Comparison of ENCODE assay signal across 12 mouse cellular contexts in genomic region chr7:80654926-80655325, GRCm38 (mm10). TPM values are rescaled to one million over a fixed set of nuclear protein-coding genes. Genes with fewer than 3 reads are reported as not detected.
DNase-seq lines count a peak whose midpoint lies in the region; ATAC-seq and TF ChIP-seq lines count a peak whose summit lies in the region.
"Had no signal": no experiment of that assay in that cellular context is flagged by ENCODE, and none has a peak within 500 bp of the region (broad histone marks: within the 10 kb centered on the region; RNA-seq: fewer than 3 reads in every experiment).

No protein-coding gene starts in this region.

- intact Hi-C loops in heart, adult 2 months (cut with DNase I), result no loop called here
- intact Hi-C loops in heart, postnatal 14 days (cut with DNase I), result no loop called here

- no peak overlapping the region for H3K9ac ChIP-seq in heart, adult 2 months (ENCODE audit: low read depth, low read length)
- no peak overlapping the region for H3K9ac ChIP-seq in limb, embryonic 14.5 days (ENCODE audit: low read depth, low read length, severe bottlenecking)
- no peak overlapping the region for H3K9ac ChIP-seq in forebrain, embryonic 16.5 days (replicated peaks; ENCODE audit: low read depth, low read length)
- H3K9ac ChIP-seq: lung, embryonic 14.5 days had no signal

- no peak overlapping the region for H3K4me3 ChIP-seq in heart, adult 2 months
- H3K4me3 ChIP-seq in limb, embryonic 14.5 days (replicated peaks; ENCODE audit: low read length), result no peak overlapping the region
- H3K4me3 ChIP-seq in limb, embryonic 10.5 days, result no peak overlapping the region
- no peak overlapping the region for H3K4me3 ChIP-seq in forebrain, embryonic 16.5 days (replicated peaks; ENCODE audit: low read length)
- no peak overlapping the region for H3K4me3 ChIP-seq in macrophage (ENCODE audit: inconsistent target)

- 53% methylated on average over 5 of the region's 5 CpGs for WGBS in heart, adult 2 months
- WGBS in limb, embryonic 14.5 days, result 80% methylated on average over 5 of the region's 5 CpGs
- WGBS in limb, embryonic 10.5 days, result 87% methylated on average over 5 of the region's 5 CpGs
- WGBS in forebrain, embryonic 16.5 days, result 55% methylated on average over 5 of the region's 5 CpGs
- WGBS in macrophage (ENCODE audit: missing documents), result 88% methylated on average over 5 of the region's 5 CpGs

- ATAC-seq in limb, embryonic 14.5 days (ENCODE audit: low FRiP score, low read depth), result no peak
- peak; percentile 4; the same call in 1 of the 2 replicates for ATAC-seq in forebrain, embryonic 16.5 days
- ATAC-seq: intestine, embryonic 16.5 days; Patski had no signal

- no peak for TF ChIP-seq CTCF in heart, adult 2 months (IDR thresholded peaks at IDR 0.05)

- peak overlapping the region; percentile 68 for H3K27ac ChIP-seq in heart, adult 2 months
- H3K27ac ChIP-seq in limb, embryonic 14.5 days (replicated peaks; ENCODE audit: low read depth, low read length), result peak overlapping the region; percentile 73; the same call in 1 of the 2 replicates
- no peak overlapping the region for H3K27ac ChIP-seq in limb, embryonic 10.5 days
- peak overlapping the region; percentile 73 for H3K27ac ChIP-seq in forebrain, embryonic 16.5 days (ENCODE audit: low read length)
- peak overlapping the region; percentile 27; the same call in 1 of the 2 replicates for H3K27ac ChIP-seq in macrophage

- H3K36me3 ChIP-seq in heart, adult 2 months (ENCODE audit: control insufficient read depth, insufficient read depth, low read length), result peaks cover 5% of the 10 kb centered on the region; the same call in 1 of the 2 replicates
- H3K36me3 ChIP-seq in limb, embryonic 14.5 days (ENCODE audit: control insufficient read depth, insufficient read depth, low read length), result peaks cover 3% of the 10 kb centered on the region; the same call in 1 of the 2 replicates
- H3K36me3 ChIP-seq in limb, embryonic 10.5 days, result no peaks in the 10 kb centered on the region
- H3K36me3 ChIP-seq in forebrain, embryonic 16.5 days (ENCODE audit: control insufficient read depth, insufficient read depth), result no peaks in the 10 kb centered on the region
- H3K36me3 ChIP-seq in macrophage (ENCODE audit: inconsistent target), result no peaks in the 10 kb centered on the region

- H3K9me3 ChIP-seq in limb, embryonic 14.5 days (ENCODE audit: control insufficient read depth, low read length), result no peaks in the 10 kb centered on the region
- no peaks in the 10 kb centered on the region for H3K9me3 ChIP-seq in limb, embryonic 10.5 days (replicated peaks)
- H3K9me3 ChIP-seq in forebrain, embryonic 16.5 days (ENCODE audit: control insufficient read depth, low read length), result no peaks in the 10 kb centered on the region

- no peaks in the 10 kb centered on the region for H3K27me3 ChIP-seq in heart, adult 2 months (ENCODE audit: control insufficient read depth, insufficient read depth, low read length)
- no peaks in the 10 kb centered on the region for H3K27me3 ChIP-seq in limb, embryonic 14.5 days (ENCODE audit: control insufficient read depth, insufficient read depth, low read length)
- H3K27me3 ChIP-seq in limb, embryonic 10.5 days (ENCODE audit: low read depth, poor library complexity, severe bottlenecking), result no peaks in the 10 kb centered on the region
- no peaks in the 10 kb centered on the region for H3K27me3 ChIP-seq in forebrain, embryonic 16.5 days (replicated peaks; ENCODE audit: control insufficient read depth, insufficient read depth, low read length)
- H3K27me3 ChIP-seq: Patski had no signal

- no peak for TF ChIP-seq EP300 in heart, adult 2 months (IDR thresholded peaks at IDR 0.05; ENCODE audit: insufficient read depth, low read depth, low read length)

- DNase-seq in heart, adult 2 months, result no peak
- no peak for DNase-seq in heart, postnatal 14 days
- DNase-seq in limb, embryonic 14.5 days (ENCODE audit: low spot score), result no peak
- DNase-seq in limb, embryonic 10.5 days (ENCODE audit: low spot score), result no peak
- no peak for DNase-seq in spleen, adult 12 weeks (ENCODE audit: low spot score)
- DNase-seq: adrenal gland, adult 8-10 months; thymus, postnatal 25 days had no signal

- H3K4me2 ChIP-seq in limb, embryonic 14.5 days (replicated peaks; ENCODE audit: low read depth, low read length, severe bottlenecking), result no peak overlapping the region
- no peak overlapping the region for H3K4me2 ChIP-seq in forebrain, embryonic 16.5 days (ENCODE audit: low read length)
- H3K4me2 ChIP-seq: lung, embryonic 14.5 days had no signal

- no peak for TF ChIP-seq POLR2A in heart, adult 2 months (IDR thresholded peaks at IDR 0.05; ENCODE audit: insufficient read depth, low read depth, low read length)
- no peak for TF ChIP-seq POLR2A in limb, embryonic 14.5 days (IDR thresholded peaks at IDR 0.05; ENCODE audit: borderline replicate concordance, extremely low read depth, insufficient read depth, insufficient read length)

- H3K4me1 ChIP-seq in heart, adult 2 months (ENCODE audit: control insufficient read depth, insufficient read depth, low read length), result peaks cover 25% of the 10 kb centered on the region
- peaks cover 29% of the 10 kb centered on the region for H3K4me1 ChIP-seq in limb, embryonic 14.5 days (ENCODE audit: control insufficient read depth, insufficient read depth, low read length)
- H3K4me1 ChIP-seq in limb, embryonic 10.5 days, result peaks cover 7% of the 10 kb centered on the region; the same call in 1 of the 2 replicates
- H3K4me1 ChIP-seq in forebrain, embryonic 16.5 days (replicated peaks; ENCODE audit: control insufficient read depth, insufficient read depth, low read length), result peaks cover 49% of the 10 kb centered on the region

- peaks cover 2% of the 10 kb centered on the region for H3K79me2 ChIP-seq in heart, adult 2 months (replicated peaks; ENCODE audit: control insufficient read depth, insufficient read depth, low read length)
- H3K79me2 ChIP-seq in macrophage (ENCODE audit: inconsistent target), result peaks cover 34% of the 10 kb centered on the region

RNA-seq across cellular contexts. Expression of gene Crtc3, which starts 33.8 kb away (rescaled TPM):
- 10 to 100 TPM; 11.0 to 12.9 TPM for total RNA-seq in heart, adult 2 months (2021)
- 11.6 and 14.3 TPM in 2 replicates for polyA plus RNA-seq in heart, adult 2 months (2012; rRNA removed)
- total RNA-seq in heart, postnatal 14 days (2021), result 10 to 100 TPM; 16.2 to 20.1 TPM
- 18.6 and 24.4 TPM in 2 replicates for polyA plus RNA-seq in limb, embryonic 14.5 days (2012; rRNA removed)
- 26.4 and 29.9 TPM in 2 replicates for polyA plus RNA-seq in limb, embryonic 14.5 days (2014; fragmentation: Nextera tagmentation; extraction: Ambion mirVana)
- polyA plus RNA-seq in limb, embryonic 10.5 days (2016; fragmentation: Nextera tagmentation; extraction: Ambion mirVana), result 13.4 and 16.0 TPM in 2 replicates
- 18.2 and 20.1 TPM in 2 replicates for polyA plus RNA-seq in forebrain, embryonic 16.5 days (2015; fragmentation: Nextera tagmentation; extraction: Ambion mirVana)
- total RNA-seq in macrophage (2018; cell fraction: chromatin; rRNA removed), result 10 to 100 TPM; 25.8 to 70.8 (median 50.4) TPM
- 10 to 100 TPM in 22 of 26 experiments, 1 to 10 TPM in 4; 8.8 to 17.2 (median 12.5) TPM for total RNA-seq in macrophage (2018; cell fraction: cytosol; rRNA removed)
- 10 to 100 TPM; 11.8 to 43.9 (median 26.0) TPM for total RNA-seq in macrophage (2018; cell fraction: nucleus; rRNA removed)
- 9.6 to 16.5 TPM (median 11.3 TPM) in 3 replicates for polyA plus RNA-seq in macrophage (2018)
